Mouse (Mus musculus): ENCODE results near the gene Ins1. TPM values are rescaled to one million over a fixed set of nuclear protein-coding genes. Genes with fewer than 3 reads are reported as not detected.

Ins1 gene
- total RNA-seq (2021), result not detected
- long read RNA-seq, experiment 1, result 0 reads
- long read RNA-seq, experiment 2, result 0 reads

GRCm38 (mm10) chr19:52263997-52264396, at the start of gene Ins1:
Gene Ins1, plus strand, starts transcription at chr19:52264297.
- no peak for DNase-seq

Measured in gastrocnemius, postnatal 10 days (tissue).